Mouse (Mus musculus) testis, postnatal 14 days (tissue): Measurements from ENCODE around the gene Comtd1.

Experiments used
- DNase-seq: peaks from one replicate; pipeline ENCODE4 v3.0.0; 2021; ENCODE audit warnings: low spot score

Gene Comtd1

GRCm38 (mm10) chr14:21831830-21832403 is 16.9 kb downstream of the Comtd1 start:
- no peak for DNase-seq

GRCm38 (mm10) chr14:21830876-21831767 is 17.7 kb downstream of the Comtd1 start:
- DNase-seq: peak; percentile 96

- no peak for DNase-seq
Measured at GRCm38 (mm10) chr14:21825786-21826491, 22.8 kb downstream of the Comtd1 start.

- no peak for DNase-seq
Measured at GRCm38 (mm10) chr14:21824938-21825337, 23.8 kb downstream of the Comtd1 start, which contains the start of gene Vdac2. Vdac2 (plus strand) TSS chr14:21825238.

GRCm38 (mm10) chr14:21823897-21824296 is 24.9 kb downstream of the Comtd1 start:
- DNase-seq: no peak

- DNase-seq: peak; percentile 86
Measured at GRCm38 (mm10) chr14:21822795-21823374, 25.9 kb downstream of the Comtd1 start.

GRCm38 (mm10) chr14:21822307-21822706 is 26.5 kb downstream of the Comtd1 start:
- no peak for DNase-seq

- DNase-seq: no peak
Measured at GRCm38 (mm10) chr14:21820880-21821505, 27.8 kb downstream of the Comtd1 start.

GRCm38 (mm10) chr14:21817453-21817852 is 31.3 kb downstream of the Comtd1 start:
- DNase-seq: no peak

GRCm38 (mm10) chr14:21816255-21816654 is 32.5 kb downstream of the Comtd1 start:
- DNase-seq: no peak

- DNase-seq: no peak
Measured at GRCm38 (mm10) chr14:21814606-21815005, 34.2 kb downstream of the Comtd1 start.

GRCm38 (mm10) chr14:21813847-21814246 is 34.9 kb downstream of the Comtd1 start:
- DNase-seq: no peak

- DNase-seq: no peak
Measured at GRCm38 (mm10) chr14:21813216-21813615, 35.6 kb downstream of the Comtd1 start.

GRCm38 (mm10) chr14:21812590-21813162 is 36.1 kb downstream of the Comtd1 start:
- DNase-seq: no peak

GRCm38 (mm10) chr14:21811744-21812393 is 36.9 kb downstream of the Comtd1 start:
- no peak for DNase-seq

GRCm38 (mm10) chr14:21811301-21811700 is 37.5 kb downstream of the Comtd1 start:
- no peak for DNase-seq

- DNase-seq: no peak
Measured at GRCm38 (mm10) chr14:21809418-21809817, 39.4 kb downstream of the Comtd1 start.

- no peak for DNase-seq
Measured at GRCm38 (mm10) chr14:21808208-21808922, 40.4 kb downstream of the Comtd1 start.

- DNase-seq: no peak
Measured at GRCm38 (mm10) chr14:21806631-21807160, 42.1 kb downstream of the Comtd1 start.

GRCm38 (mm10) chr14:21806203-21806602 is 42.6 kb downstream of the Comtd1 start:
- DNase-seq: no peak
